Mouse (Mus musculus) left cerebral cortex, adult 11 months (tissue): Measurements from ENCODE around the gene Wdr18.

Source experiments
- DNase-seq: peaks from one replicate; pipeline ENCODE4 v3.0.0; 2022; ENCODE audit warnings: low spot score

Wdr18 gene

DNA sequence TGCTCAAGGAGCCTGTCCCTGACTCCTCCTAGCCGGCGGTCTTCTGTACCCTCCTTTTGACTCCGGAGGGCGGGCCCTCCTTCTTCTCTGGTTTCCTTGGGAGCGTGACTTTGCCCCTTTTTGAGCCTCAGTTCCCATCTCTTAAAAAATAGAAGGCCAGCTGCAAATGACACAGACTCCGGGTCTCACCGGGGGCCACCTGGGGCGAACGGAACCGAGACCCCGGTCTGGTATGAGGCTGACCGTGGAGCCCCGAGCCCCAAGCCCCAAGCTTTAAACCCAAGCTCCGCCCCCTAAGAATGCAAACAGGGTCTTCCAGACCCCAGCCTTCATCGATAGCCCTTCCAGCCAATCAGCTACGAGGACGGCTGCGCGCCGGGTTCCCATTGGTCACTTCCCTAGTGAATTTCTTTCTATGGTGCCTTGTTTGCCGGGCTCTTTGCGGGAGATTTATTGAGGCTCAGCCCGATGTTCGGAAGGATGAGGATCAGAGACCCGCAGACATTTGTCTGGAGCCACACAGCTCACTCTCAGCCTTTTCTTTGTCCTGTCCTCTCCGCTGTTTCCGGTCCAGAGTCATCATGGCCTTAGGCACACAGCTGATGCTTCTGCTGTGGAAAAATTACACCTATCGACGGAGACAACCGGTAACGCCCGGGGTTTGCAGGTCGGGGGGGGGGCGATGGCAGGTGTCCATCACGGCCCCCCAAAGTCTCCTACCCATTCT lies 37.2 kb downstream of the Wdr18 start:
- no peak for DNase-seq

DNA sequence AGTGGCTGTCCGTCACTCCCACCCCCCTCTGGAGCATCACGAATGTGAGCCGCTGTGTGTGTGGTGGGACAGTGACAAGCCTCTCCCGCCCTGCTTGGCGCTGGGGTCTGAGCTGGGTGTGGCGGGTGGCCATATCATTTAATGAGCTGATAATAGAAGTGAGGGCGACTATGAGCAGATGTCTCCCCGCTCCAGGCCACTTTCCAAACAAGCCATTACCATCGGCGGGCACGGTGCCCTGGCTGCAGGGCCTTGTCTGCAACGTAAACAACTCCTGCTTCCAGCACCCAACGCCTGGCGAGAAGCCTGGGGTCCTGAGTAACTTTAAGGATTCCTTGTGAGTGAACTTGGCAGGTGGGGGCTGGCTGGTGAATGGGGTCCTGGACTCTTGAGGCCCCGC lies 37.9 kb downstream of the Wdr18 start:
- no peak for DNase-seq

DNA sequence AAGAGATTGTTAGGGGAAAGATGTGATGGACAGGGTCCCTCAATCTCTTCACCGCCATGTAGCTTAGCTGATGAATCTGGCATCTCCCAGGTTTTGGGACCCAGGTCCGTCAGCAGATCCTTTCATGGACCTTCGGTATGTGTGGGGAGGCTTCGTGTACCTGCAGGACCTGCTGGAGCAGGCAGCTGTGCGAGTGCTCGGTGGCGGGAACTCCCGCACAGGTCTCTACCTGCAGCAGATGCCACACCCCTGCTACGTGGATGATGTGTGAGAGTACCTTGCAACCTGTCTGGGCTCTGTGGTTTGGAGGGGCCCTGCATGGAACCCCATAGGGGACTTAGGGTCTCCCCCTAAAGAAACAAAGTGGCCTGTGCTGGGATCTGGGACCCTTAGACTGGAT lies 42.0 kb downstream of the Wdr18 start:
- no peak for DNase-seq

DNA sequence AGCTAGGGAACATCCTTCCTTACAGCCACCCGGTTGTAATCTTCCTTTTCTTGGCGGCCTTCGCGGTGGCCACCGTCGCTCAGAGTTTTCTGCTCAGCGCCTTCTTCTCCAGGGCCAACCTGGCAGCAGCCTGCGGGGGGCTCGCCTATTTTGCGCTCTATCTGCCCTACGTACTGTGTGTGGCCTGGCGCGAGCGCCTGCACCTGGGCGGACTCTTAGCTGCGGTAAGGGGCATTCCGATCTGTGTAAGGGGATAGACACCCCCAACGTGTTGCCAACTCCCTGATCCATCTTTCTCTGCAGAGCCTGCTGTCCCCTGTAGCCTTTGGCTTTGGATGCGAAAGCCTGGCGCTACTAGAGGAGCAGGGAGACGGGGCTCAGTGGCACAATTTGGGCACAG lies 42.9 kb downstream of the Wdr18 start:
- DNase-seq = no peak

DNA sequence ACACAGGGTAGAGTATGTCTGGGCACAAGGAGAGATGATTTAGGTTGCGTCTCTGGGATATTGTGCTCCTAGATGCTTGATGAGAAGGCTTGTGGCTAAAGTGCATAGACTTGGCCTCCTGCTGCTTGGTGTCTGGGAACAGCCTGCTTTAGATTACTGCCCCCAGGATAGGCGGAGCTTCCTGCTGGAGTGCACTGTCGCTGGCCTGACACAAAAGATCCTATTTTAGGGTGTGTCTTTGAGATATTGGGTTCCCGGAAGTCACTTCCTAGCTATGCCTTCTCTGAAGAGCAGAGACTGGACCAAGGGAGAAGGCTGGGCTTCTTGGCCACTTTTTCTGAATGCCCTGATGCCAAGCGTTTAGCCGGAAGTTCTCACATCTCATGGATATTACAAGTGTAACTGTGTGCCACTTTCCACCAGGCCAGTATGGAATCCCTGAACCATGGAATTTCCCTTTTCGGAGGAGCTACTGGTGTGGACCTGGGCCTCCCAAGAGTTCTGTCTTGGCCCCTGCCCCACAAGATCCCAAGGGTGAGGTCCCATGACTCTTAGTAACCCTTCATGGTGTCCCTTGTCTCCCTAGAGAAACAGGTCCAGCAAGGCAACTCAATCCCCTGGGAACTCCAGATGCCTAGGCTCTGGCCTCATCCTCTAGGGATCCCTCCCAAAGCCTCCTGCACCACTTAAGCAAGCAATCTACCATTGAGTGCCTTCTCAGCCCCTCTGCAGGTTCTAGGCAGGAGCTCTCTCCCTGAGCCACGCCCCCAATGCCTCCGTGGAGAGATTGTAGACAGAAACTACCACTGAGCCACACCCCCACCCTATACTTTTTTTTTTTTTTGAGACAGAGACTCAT lies 43.7 kb downstream of the Wdr18 start:
- no peak for DNase-seq

DNA sequence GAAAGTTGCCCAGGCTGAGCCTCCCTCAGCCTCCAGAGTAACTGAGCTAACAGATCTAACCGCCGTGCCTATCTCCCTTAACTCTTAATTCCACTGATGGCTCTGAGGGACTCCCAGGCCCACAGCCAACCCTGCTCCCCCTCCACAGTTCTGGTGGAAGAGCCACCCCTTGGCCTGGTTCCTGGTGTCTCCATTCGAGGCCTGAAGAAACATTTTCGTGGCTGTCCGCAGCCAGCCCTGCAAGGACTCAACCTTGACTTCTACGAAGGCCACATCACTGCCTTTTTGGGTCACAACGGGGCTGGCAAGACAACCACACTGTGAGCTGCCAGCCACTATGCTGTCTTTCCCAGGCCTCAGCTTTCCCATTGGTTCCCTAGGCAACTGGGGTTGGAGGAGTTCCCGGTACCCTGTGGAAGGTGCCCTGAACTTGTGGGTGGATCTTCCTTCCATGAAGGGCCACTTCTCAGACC lies 44.3 kb downstream of the Wdr18 start:
- DNase-seq = no peak

DNA sequence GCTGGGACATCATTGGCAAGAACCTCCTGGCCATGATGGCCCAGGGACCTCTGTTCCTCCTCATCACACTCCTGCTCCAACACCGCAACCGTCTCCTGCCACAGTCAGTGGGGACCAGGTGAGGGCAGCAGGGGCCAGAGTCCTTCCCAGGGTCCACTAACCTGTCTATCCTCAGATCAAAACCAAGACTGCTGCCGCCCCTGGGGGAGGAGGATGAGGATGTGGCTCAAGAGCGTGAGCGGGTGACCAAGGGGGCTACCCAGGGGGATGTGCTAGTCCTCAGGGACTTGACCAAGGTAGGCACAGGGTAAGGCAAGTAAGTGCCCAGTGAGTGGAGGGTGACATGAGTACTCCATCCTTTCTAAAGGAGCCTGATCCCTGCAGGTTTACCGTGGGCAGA lies 51.8 kb downstream of the Wdr18 start:
- no peak for DNase-seq

DNA sequence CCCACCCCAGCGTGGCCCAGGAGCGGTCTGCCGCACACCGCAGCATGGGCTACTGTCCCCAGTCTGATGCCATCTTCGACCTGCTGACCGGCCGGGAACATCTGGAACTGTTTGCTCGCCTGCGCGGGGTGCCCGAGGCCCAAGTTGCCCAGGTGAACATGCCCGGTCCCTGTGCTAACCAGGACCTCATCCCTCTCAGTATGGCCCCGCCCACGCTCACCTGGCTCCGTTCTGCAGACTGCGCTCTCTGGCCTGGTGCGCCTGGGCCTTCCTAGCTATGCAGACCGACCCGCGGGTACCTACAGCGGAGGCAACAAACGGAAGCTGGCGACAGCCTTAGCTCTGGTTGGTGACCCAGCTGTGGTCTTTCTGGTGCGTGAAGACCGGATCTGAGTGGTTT lies 53.7 kb downstream of the Wdr18 start:
- DNase-seq = no peak

DNA sequence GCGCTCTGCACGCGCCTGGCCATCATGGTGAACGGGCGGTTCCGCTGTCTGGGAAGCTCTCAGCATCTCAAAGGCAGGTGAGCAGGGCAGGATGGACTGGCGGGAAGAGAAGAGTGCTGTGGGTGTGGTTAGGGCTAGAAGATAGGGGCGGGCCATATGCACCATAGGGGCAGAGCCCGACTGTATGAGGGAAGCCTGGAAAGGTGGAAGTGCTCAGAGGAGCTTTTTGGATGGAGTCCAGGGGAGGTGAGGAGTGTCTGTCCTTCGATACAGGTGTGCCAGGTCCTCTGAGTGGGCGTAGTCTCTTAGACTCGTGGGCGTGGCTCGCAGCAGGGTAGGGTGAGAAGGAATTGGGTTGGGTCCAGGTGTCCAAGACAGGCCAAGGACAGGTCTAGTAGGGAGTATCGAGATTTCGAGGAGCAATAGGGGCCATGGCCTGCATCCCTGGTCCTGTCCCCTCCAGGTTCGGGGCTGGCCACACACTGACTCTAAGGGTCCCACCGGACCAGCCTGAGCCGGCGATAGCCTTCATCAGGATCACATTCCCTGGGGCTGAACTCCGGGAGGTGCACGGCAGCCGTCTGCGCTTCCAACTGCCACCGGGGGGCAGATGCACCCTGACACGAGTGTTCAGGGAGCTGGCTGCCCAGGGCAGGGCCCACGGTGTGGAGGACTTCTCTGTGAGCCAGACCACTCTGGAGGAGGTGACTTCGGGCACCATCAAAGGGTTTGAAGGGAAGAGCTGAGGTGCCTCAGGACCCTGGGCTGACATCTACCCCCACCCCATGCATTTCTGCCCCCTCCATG lies 54.7 kb downstream of the Wdr18 start:
- DNase-seq = no peak

DNA sequence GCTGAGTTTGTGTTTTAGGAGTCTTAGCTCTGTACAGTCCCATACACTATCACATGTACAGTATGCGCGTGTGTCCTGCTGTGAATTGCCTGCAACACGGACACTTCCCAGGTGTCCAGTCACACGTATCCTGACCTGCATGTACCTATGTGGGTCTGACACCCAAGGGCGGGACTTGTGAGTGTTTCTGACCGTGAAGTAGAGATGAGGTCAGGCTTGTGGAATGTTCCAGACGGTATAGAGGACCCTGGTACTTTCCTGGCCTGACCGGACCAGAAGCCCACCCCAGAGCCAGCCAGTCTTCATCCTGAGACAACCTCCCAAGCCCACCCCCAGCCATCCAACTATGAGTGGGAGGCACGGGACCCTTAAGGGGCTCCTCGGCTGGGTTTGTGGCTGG lies 55.6 kb downstream of the Wdr18 start:
- no peak for DNase-seq

DNA sequence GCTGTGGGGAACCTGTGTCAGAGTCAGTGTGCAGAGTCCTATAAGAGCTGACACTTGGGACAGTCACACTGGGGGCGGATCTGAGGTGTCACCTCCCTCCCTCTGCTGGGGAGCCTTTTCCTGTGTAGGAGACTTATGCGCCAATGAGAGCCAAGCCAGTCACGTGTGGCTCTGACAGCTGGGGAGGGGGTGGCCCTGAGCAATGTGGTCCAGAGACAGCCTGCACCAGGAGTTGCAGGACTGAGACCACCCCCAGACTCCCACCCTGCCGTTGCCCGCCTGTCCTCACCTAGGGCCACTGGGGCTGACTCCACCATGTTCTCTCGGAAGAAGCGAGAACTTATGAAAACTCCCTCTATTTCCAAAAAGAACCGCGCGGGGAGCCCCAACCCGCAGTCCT lies 56.6 kb downstream of the Wdr18 start, which contains the start of gene Arhgap45:
Gene Arhgap45 (plus strand): TSS at position 143 of the 400 bp plus-strand sequence.
- no peak for DNase-seq

DNA sequence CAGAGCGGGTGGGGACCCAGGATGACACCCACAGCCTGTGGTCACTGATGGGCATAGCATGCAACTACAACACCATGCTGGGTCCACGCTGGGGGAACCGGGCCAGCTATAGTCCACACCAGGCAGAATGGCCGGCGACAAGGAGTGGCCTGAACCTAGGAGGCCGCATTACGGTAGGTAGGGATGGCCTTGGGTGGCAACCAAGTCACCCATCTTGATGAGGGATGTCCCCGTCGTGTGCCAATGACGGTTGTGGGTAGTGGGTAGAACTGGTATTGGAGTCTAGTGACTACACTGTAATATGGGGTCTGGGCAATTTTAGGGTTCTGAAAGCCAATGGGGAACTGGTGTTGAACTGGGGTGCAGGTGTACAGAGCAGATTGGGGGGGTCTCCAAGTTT lies 57.0 kb downstream of the Wdr18 start:
- DNase-seq = no peak

DNA sequence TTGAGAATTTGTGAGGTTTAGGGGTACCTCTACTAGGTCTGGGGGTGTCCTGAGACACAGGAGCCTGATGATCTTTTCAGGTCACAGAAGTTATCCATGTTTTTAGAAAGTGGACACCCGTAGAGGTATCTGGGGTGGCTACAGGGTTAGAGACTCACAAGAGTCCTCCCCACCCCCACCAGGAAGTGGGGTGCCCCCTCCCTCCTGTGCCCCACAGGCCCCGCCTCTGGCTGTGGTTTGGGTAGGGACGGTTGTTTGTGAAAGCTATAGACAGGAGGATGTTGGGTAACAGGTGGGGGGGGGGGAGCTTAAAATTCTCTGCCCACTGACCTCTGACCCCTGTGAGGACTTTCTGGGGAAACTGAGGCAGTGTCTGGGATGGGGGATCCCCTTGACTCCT lies 57.4 kb downstream of the Wdr18 start:
- no peak for DNase-seq

DNA sequence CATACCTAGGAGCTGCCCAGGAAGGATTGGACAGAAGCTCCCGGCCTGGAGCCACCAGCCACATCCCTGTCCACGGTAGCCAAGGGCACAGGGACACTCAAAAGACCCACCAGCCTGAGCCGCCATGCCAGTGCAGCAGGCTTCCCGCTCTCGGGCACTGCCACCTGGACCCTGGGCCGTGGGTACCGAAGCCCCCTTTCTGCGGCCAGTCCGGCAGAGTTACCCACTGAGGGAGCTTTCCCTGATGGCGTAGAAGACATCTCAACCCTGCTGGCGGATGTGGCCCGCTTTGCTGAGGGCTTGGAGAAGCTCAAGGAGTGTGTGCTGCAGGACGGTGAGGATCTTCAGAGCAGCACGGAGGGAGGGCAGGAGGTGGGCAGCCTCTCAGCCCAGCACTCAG lies 57.8 kb downstream of the Wdr18 start:
- no peak for DNase-seq

DNA sequence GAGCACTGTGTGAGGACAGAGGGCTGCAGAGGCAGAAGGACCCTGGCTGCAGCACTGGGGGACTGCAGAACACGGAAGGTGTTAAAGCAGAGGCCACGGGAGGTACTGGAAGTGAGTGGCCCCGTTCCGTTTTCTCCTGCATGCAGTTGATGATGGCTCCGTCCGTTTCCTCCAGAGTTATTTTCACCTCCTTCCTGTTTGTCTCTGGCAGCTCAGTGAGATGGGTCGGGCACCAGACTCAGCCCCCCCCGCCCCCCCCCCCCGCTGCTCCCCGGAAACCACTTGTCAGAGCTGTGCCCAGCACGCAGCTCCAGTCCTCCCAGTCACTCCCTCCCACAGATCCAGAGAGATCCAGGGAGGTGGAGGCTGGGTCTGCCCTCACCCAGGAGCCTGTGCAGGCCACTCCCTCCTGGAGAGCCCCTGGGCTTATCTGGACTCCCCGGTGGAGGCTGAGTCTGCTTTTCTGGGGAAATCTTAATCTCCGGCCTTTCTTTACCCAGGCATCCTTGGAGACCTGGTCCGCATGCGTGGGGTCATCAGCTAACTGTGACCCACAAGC lies 58.9 kb downstream of the Wdr18 start:
- no peak for DNase-seq

DNA sequence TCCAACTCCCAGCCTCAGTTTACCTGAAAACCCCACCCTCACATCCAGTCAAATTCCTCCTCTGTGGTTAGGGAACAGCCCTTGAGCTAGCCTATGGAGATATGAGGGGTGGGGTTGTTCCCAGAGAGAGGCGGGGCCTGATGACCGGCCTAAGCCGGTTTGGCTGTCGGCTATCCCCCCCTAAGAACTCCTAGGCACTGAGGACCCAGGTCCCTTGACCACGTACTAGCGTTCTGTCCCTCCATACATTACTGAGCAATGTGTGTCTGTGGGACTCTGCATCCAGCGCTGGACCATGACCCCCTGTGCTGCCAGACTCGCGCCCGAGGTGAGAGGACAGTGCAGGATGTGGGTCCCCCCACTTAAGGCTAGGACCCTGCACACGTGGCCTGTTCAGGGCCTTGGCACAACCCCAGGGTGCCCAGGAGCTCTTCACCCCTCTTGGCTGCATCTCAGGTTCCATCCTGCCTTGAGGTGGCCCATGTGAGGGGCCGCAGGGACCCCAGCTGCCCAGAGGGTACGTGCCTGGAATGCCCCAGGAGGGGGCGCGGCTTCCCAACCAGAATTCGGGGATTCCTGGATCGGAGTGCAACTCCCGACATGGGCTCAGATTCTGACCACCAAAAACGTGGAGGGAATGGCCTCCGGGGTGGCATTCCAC lies 59.6 kb downstream of the Wdr18 start:
- DNase-seq = no peak
